Mouse (Mus musculus): ENCODE data around the gene Sgsm1.

Sgsm1 gene

DNA sequence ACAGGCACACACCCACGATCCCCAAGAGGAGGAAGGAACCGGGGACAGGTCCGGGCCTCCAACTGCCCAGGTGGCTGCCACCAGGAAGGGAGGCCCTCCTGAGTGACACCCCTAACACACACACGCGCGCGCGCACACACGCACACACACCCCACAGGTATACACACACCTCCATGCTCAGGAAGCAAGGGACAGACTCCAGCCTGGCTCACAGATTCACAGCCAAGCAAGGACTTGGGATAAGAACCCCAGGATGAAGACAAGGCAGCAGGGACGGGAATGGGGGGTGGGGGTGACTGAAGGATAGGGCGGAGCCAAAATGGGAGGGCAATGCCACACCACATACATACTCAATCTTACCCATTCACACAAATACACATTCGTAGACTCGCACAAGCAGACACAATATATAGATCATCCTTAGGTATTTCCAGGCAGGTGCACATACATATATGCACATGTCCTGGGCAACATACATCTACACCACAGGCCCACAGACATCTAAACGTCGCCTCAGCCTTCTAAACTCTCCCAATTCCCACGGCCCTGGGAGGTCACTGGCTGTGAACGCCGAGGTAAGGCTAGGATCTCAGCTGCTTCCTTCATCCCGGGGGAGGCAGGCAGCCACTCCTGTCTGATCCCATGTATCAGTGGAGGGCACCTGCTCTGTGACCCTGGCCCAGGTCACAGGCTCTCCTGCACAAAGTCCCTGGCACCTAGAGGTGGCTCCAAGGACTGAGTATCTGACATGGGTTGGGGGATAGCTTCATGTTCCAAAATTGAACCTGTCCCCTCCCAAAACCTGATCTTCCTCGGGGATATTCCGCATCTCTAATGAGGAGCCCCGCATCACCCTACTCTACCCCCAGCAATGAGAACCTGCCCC lies 852 bp downstream of the Sgsm1 start:
- DNase-seq = peak; percentile 66

DNA sequence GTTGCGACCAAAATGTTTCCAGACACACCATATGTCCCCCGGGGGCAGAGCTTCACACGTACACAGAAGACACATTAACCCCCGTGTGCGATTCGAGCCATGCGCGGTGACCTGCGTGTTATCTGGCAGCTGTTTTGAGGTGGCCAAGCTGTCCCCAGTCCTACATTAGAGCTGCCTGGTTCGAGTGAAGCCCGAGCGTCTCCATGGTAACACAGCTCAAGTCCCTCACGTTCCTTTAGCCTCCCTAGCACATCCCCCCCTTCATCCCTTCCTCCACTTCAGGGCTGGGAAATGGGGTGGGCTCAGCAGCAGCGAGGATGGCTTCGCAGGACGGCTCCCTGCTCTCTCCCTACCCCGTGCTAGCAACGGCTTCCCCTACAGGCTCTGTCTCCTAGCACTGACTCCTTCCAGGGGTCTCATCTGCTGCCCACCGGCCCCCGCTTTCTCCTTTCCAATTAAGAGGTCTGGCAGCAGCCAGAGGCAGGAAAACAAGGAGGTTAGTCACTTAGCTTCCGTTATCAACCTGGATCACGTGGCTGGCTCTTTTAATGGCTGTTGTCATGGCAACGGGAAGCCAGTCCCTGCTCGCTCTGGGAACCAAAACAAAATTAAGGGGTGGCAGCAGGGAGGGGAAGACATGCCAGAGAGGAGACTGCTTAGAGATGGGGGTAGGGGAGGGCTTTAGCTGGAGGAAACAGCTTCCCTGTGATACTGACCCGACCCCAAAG lies 3.7 kb downstream of the Sgsm1 start:
- peak; percentile 80 for DNase-seq

DNA sequence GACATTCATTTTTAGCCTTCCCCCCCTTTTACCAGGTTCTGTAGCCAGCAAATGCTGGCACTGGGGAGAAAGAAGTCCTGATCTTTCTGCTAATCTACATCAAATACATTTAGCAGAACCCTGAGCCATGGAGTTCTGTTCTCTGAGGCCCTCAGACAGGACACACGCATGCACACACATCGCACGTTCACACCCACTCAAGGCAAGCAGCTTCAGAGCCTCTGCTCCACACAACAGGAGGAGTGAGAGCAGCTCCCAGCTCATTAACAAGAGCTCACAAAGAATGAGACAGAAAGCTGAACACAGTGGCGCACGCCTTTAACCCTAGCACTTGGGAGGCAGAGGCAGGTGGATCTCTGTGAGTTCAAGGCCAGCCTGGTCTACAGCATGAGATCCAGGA lies 6.1 kb downstream of the Sgsm1 start:
- no peak for DNase-seq

DNA sequence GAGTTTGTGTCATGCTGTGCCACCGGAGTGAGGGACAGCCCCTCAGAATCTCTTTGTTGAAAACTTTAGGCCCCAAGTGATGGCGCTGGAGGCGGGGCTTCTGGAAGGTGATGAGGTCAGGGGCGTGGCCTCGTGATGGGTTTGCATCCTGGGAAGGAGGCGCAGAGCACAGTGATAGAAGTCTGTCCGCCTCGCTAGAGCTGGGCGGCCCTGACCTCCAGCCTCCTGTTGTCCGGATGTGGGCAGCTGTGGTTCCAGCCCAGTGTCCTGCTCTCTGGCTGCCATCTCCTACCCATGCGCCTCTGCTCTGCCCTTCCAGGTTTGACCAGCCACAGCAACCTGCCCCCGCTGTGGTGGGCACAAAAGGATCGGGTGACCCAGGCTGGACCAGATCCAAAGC lies 8.7 kb downstream of the Sgsm1 start:
- DNase-seq = peak; percentile 69

DNA sequence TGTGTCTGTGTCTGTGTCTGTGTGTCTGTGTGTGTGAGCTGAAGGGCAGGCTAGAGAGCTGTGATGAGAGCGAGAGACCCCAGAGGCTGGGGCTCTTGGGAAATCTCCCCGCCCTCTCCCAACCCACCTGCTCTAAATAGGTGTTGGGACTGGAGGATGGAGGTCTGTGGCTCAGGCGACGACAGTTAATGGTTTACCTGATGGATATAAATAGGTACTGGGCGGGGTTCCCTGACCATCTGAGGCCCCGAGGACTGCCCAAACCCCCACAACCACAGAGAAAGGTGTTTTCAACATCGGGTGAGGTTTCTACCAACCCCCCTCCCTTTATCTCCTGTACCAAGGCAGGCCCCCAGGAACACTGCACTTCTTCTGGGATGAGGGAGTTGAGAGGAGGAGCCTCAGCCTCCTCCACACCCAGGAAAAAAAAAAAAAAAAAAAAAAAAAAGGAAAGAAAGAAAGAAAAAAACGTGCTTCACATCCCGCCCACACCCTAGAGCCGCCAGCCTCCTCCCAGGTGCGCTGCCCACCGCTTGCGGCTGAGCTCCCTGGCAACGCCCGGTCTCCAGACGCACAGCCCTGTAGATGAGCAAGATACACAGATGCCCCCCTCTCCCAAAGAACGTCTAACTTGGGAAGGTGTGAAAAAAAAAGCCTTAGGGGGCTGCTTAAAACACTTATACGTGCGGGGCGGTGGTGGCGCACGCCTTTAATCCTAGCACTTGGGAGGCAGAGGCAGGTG lies 10.3 kb downstream of the Sgsm1 start:
- DNase-seq = peak; percentile 46

DNA sequence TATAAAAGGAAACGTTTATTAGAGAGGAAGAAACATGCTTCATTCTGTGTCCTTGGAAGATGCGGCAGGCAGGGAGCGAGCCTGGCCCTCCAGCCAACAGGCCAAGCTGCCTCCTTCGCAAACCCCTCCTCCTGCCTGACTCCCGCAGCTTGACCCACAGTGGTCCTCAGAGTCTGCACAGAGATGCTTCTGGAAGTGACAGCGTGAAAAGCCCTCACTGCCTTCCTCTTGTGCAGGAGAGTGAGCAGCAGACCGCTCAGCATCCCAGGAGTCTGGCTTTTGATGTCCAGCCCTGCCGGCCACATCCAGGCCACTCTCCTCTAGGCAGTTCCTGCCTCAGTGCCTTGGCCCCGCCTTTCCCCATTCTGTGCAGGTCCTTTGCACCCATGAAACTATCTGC lies 11.2 kb downstream of the Sgsm1 start:
- no peak for DNase-seq

DNA sequence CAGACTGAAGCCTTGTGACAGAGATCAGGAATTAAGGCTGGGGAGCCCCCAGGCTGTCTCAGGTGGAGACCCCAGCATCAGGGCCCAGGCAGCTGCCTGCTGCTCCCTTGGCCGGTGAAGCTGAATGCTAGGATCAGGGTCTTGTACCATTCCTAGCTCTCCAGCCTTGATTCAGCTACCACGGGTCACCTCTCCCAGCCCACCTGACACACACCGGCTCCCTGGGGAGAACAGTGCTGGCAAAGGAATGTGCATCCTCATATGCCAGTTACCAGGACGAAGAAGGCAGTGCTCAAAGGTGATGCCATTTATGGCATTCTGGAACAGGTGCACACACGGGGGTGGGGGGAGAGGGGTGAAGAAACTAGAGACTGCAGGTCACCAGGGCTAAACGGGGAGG lies 11.8 kb downstream of the Sgsm1 start:
- DNase-seq = peak; percentile 73

DNA sequence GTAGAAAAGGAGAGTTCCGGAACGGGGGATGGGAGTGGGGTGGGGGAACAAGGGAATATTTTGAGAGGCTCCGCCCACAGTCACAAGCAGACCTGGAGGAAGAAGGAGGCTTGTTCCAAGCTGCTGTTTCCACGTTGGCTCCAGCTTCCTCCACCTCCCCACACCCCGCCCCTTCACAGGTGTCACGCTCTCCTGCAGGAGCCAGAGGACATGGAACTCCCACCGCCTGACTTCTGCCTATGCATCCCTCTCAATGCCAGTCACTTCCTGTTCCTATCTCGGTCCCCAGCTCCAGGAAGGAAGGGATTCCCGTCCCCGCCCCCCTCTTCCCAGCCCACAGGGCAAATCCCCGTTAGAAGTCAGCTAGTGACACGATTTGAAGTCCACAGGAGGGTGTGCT lies 12.5 kb downstream of the Sgsm1 start:
- peak; percentile 48 for DNase-seq

DNA sequence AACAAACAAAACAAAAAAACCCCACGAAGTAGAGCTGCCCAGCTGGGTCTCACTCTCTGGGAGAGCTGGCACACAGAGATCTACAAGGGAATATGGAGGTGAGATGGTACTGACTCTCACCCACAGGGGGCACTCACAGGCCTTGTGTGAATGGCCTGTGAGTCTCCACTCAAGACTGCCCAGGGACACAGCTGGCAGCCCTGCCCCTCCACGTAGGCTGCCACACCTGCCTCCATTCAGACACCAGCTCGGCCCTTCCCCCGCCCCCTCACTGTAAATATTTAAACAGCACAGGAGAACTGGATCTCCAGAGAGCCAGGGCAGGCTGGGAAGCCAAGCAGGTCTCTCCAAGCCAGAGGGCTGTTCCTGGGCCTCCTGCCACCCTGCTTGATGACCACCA lies 14.8 kb downstream of the Sgsm1 start:
- DNase-seq = peak; percentile 69

DNA sequence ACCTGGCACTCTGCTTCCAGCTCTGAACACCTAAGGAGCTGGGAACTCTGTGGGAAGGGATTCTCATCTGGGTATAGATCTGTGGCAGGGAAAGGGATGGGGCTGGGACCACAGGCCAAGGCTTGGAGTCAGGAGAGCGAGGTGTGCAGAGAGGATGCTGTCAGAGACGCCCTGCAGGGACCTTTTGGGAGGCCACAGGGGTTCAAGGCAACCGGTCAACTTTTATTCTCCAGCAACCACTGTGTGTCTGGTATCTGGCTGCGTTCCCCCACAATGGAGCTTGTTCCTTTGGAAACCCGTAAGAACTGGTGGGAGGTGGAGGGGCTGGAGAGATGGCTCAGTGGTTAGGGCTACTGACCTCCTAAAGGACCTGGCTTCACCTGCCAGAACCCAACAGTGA lies 16.0 kb downstream of the Sgsm1 start:
- DNase-seq = peak; percentile 51

DNA sequence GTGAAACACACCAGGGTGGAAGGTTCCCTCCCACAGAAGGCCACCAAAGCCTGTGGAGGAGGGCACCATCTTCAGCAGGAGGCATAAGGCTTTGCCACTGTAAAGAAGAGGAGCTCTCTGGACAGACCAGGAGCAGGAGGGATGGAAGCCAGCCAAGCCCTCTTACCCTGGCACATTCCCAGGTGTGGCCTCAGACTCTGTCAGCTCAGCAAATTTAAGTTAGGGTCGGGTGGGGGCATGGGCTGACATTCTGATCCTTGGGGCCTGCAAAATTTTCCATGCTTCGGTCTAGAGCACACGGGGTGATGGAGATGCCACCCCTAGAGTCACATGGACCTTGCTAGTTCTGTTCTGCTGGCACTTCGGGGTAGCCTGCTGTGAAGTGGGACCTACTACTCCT lies 17.1 kb downstream of the Sgsm1 start:
- DNase-seq = peak; percentile 77

DNA sequence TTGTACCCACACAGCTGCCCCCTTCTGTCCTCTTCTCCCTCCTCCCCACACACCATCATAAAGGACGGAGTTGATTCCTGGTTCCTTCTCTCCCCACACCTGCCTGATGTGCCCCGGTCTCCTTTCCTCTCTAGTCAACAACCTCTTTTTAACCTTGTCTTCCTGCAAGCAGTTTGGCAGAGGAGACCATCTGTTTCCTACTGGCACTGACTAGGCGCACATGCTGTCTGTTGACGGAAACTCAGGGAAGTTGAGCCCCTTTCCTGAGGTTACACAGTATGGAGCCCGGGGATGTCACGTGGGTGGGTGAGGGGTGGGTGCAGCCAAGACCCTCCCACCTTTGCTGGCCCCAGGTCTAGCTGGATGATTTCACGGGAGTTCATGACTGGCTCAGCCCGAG lies 17.8 kb downstream of the Sgsm1 start:
- peak; percentile 78 for DNase-seq

DNA sequence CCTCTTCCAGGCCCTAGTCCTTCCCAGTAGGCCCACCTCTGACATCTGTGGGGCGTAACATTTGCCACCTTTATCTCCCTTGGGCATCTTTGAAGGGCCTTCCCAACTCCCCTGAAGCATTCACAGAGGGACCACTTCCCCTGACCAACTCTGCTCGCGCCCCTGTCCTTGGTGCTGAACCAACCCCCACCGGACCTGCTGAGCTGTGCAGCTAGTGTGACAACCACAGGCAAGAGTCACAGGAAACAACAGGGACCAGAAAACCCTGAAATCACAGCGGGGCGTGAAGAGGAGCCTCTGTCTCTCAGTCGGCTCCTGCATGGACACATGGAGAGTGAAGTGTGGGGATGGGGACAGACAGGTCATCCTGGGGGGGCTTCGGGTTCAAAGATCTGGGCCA lies 18.4 kb downstream of the Sgsm1 start:
- peak; percentile 57 for DNase-seq

DNA sequence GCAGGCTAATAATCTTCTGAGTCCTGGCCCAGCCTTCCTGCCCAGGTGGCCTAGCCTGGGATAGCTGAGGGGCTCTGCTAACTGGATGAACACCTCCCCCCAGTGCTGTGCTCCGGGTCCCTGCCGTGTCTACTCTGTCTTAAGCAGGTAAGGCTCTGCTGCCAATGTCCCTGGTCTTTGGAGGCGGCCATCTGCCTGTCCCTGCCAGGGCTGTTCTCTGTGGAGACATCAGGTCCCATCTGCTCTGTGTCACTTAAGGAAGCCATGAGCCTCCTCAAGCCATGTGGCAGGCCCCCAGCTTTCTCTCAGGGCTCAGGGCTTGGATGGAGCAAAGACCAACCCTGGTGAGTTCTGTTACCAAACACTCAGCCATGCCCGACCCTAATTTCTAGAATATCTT lies 19.5 kb downstream of the Sgsm1 start:
- DNase-seq = peak; percentile 93

DNA sequence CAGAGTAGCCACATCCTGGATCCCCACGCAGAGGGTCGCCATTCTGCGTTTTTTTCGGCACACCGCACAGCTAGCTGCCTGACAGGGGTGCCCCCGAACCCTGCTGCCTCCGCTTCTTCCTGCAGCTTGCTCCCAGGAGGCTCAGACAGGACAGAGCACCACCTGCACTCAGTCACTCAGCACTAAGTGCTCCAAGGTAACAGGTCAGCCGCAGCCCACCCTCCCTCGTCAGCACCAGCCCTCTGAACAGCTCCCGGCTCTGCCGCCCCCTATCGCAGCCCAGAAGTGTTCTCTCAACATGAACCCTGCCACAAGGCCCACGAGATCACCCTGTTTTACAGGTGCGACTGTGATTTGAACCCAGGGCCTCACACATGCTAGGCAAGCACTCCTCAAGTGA lies 20.4 kb downstream of the Sgsm1 start:
- DNase-seq = peak; percentile 58

DNA sequence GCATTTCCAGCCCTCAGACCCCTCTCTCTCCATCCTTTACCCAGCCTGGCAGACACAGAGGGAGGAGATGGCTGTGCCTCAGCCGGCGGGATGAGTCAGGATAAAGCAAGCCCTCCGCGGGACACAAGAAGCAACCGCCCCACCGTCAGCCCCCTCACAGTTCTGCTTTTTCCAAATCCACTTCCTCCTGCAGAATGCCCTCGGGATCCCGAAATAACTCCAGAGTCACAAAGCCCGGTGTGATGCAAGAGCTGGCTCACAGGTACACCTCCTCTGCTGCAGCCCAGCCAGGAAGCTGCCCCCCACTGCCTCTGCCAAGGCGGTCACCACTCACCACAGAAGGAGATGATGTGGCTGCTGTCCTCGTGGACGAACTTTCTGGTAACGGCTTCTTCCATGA lies 22.1 kb downstream of the Sgsm1 start:
- DNase-seq = peak; percentile 60

DNA sequence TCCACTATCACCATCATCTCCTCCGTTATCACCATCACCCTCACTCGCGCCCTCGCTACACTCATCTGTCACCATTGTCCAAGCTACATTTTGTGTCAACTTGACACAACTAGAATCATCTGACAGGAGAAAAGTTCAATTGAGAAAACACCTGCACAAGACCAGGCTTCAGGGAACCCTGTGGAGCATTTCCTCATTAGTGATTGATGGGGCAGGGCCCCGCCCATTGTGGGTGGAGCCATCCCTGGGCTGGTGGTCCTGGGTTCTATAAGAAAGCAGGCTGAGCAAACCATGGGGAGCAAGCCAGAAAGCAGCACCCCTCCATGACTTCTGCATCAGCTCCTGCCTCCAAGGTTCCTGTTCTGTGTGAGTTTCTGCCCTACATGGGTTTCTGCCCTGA lies 22.8 kb downstream of the Sgsm1 start:
- peak; percentile 68 for DNase-seq

DNA sequence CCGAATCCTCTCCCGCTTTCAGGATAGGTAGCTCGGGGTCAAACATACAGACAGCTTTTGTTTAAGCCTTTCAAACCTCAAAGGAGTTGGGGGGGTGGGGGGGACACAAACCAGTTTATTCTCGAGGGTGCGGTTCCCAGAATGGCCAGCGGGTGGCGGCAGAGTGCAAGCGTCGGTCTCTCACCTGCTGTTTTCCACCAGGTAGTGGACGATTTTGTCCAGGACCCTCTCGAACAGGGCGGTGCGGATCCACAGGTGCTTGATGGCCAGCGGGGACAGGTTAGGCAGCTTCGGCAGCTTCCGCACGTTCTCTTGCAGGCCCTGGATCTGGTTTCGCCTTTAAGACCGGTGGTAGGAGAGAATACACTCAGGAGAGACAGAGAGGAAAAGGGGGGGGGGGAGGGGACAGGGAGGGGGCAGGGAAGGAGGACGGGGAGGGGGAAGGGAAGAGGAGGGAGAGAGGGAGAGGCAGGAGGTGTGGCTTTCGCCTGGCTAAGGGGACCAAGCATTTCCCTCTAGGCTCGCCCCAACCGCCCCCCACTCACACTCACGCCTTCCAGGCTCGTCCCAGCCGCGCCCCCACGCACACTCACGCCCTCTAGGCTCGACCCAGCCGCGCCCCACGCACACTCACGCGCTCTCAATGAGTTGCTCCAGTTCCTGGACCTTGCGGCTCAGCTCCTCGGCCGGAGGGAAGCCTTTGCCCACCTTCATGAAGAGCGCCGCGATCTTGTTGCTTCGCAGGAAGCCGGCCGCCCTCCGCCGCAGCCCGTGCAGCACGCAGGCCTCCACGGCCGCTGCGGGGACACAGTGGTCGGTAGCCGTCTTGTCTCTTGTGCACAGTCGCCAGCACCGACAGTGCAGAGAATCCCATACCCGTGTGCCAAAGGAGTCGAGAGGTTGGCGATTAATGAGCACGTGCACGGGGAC lies 23.7 kb downstream of the Sgsm1 start:
- DNase-seq = peak; percentile 89

DNA sequence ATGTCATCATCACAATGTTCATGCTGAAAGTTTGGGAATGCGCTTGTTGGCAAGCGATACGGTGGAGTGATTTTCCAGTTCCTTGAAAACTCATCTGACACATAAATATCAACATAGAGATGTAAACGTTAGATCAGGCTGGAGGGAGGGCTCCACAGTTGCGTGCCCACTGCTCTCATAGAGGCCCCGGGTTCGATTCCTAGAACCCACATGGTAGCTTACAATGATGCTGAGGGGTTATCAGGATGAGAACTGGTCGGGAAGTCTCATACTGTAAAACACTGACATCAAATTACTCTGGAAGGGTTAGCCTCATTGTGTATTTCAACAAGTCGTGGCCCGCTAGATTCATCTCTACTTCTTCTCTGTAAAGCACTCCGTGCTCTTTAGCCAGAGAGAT lies 24.5 kb downstream of the Sgsm1 start:
- DNase-seq = peak; percentile 55

DNA sequence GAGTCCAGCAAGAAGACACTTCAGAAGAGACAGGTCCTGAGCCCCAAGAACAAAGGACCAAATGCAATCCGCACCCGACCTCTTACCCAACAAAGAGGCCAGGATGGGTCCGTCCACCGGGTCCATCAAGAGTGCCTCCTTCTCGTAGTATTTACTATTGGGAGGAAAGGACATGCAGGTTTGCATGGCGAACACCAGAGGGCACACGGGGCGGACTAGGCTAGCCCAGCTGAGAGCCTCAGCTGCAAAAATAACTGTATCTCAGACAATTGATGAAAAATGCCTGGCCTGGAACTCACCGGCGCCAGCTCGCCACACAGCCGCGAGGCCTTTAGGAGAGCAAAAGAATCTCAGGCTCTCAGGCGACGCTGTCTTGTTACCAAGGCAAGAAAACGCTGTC lies 25.0 kb downstream of the Sgsm1 start:
- no peak for DNase-seq

DNA sequence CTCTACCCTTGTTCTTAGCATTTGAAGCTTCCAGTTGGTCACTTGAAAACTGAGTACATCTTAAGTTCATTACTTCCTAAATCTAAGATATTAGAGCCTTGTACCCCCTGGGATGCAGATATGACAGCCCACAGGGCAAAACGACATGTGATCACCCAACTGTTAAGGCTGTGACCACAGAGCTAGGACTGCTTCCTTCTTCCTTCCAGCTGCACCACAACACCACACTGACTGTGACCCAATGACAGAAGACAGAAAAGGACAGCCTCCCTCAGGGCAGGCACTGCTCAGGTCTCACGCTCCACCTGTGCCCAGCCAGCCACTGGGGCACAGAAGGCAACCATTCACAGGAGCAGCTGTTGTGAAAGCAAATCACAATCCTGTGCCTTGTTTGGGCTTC lies 26.9 kb downstream of the Sgsm1 start:
- DNase-seq = no peak

DNA sequence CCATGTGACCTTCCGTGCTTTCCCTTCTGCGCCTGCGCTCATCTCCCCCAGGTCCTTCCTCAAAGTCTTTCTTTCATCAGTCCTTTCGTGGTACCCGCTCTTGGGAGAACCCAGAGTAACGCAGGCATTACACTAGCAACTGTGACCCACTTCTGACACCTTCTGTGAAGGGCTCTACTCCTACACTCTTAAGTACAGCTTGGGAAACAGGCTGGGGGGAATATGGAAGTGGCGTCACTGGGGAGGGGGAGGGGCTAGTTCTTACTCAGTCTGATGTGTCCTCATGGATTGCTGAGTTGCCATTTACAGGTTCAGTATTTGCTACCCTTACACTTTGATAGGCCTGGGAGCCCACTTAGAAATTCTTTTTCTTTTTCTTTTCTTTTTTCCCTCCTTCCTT lies 29.0 kb downstream of the Sgsm1 start:
- no peak for DNase-seq
